Mouse (Mus musculus) right cerebral cortex, adult 18-20 months (tissue): Measurements from ENCODE around the gene Vasn.
A peak's percentile ranks its signal among the peaks of the same experiment; 100 is the strongest.

Experiments
- DNase-seq: peaks from one replicate; pipeline ENCODE4 v3.0.0; 2022; ENCODE audit warnings: mixed read lengths

The Vasn gene

DNA sequence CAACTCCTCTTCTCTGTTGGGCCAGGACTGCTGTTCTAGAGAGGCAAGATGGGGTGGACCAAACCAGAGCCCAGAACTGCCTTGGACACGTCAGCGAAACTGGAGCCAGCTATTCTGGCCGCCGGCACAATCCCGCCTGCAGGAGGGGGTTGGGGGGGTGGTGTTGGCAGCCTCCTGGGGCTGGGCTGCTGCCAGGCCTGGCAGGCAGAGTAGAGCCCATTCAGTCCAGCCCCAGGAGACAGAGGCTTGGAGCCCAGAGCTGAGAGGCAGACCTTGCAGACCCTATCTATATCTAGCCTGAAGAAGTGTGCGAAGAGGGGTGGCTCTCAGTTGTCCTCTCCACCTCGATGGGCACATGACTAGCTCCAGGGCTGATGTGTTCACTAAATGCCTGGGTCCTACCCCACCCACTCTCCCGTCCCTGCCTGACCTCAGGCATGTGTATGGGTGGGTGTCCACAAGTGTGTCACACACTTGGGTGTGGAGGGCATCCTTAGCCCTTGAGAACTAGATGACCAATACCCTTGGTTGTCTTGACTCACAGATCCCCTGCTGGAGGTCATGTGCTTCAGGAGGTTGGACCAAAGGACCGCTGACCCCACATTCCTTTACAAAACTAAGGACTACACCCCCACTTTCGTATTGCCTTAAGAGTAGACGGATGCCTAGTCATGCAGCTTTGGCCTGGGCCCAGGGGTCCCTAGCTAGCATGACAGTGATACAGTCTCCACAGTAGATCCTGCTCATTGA lies 4.1 kb downstream of the Vasn start:
- DNase-seq: peak; percentile 84

DNA sequence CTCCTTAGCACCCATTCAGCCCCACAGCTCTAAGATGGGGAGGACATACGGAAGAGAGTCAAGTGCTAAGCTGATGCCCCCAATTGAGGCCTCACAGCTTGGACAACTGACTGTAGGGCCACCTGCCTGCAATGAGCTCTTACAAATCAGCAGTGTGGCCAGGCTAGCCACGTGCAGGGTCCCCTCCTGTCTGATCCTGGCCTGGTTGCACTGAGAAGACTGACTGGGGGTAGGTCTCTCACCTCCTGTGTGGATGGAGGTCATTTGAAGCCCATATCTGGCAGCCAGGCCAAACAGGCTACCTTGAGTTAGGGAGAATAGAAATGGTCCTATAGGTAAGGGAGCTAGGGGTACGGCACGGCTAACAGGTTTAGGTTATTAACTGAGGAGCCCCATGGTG lies 6.1 kb downstream of the Vasn start:
- no peak for DNase-seq

DNA sequence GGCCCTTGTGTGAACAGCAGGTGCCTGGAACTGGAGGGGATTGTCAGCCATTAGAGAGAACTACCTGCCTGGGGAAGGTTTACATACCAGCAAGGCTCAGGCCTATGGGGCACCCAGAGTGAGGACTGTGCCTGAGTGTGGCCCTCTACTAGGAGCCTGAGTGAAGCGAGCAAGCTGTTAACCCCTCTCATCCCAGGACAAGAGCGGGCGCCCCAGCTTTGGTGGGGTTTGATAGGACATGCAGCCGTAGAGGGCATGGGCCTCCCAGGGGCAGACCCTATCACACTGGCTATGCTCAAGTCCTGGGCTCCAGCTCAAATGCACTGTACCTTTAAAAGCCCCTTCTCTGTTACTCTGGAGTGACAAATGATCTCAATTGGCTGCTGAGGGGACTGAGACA lies 7.1 kb downstream of the Vasn start:
- DNase-seq: no peak

DNA sequence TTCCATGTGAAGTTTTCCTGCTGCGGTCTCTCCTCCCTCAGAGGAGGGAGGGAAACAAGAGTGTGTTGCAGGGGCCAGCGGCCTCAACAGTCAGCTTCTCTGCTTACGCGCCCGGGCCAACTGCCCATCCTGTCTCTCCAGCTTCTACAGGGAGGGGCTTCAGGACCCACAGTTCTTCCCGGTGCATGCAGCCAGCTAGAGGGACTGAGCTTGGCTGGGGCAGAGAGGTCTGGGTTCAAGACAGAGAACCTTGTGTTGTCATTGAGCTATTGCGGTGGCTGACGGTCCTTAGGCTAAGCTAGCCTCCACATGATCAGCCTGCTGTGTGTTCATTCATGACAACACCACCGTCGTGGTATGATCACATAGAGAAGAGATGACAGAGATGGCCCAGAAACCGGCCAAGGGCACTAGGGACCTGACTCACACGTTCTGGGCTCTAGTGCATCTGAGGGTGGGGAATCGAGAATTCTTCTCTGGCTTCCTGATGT lies 8.0 kb downstream of the Vasn start:
- DNase-seq: no peak

DNA sequence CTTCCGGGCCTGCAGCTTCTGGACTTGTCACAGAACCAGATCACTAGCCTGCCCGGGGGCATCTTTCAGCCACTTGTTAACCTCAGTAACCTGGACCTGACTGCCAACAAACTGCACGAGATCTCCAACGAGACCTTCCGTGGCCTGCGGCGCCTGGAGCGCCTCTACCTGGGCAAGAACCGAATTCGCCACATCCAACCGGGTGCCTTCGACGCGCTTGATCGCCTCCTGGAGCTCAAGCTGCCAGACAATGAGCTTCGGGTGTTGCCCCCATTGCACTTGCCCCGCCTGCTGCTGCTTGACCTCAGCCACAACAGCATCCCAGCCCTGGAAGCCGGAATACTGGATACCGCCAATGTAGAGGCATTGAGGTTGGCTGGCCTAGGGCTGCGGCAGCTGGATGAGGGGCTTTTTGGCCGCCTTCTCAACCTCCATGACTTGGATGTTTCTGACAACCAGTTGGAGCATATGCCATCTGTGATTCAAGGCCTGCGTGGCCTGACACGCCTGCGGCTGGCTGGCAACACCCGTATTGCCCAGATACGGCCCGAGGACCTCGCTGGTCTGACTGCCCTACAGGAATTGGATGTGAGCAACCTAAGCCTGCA lies 8.8 kb downstream of the Vasn start:
- no peak for DNase-seq

DNA sequence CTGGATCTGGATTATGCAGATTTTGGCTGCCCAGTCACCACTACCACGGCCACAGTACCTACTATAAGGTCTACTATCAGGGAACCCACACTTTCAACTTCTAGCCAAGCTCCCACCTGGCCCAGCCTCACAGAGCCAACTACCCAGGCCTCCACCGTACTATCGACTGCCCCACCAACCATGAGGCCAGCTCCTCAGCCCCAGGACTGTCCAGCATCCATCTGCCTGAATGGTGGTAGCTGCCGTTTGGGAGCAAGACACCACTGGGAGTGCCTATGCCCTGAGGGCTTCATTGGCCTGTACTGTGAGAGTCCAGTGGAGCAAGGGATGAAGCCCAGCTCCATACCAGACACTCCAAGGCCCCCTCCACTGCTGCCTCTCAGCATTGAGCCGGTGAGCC lies 9.5 kb downstream of the Vasn start:
- DNase-seq: no peak

DNA sequence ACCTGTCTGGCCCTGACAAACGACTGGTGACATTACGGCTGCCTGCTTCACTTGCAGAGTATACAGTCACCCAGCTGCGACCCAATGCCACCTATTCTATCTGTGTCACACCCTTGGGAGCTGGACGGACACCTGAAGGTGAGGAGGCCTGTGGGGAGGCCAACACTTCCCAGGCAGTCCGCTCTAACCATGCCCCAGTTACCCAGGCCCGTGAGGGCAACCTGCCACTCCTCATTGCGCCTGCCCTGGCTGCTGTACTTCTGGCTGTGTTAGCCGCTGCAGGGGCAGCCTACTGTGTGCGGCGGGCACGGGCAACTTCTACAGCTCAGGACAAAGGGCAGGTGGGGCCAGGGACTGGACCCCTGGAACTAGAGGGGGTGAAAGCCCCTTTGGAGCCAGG lies 10.0 kb downstream of the Vasn start:
- DNase-seq: no peak

DNA sequence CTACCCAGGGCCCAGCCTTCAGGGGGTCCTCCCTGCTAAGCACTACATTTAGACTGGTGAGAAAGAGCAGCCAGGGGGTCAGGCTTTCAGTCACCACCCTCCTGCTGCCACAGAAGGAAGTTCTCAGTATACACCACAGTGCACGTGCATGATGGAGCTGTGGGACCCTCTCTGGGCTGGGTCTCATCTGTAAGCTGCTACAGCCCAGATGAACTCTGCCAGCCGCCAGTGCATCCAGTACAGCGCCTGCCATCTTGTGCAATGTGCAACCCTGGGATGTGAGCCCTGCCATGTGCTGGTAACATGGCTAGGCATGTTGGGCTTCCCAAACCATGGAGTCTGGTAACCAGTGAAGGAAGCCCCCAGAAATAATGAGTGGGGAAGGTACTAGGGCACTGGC lies 10.4 kb downstream of the Vasn start:
- DNase-seq: no peak

DNA sequence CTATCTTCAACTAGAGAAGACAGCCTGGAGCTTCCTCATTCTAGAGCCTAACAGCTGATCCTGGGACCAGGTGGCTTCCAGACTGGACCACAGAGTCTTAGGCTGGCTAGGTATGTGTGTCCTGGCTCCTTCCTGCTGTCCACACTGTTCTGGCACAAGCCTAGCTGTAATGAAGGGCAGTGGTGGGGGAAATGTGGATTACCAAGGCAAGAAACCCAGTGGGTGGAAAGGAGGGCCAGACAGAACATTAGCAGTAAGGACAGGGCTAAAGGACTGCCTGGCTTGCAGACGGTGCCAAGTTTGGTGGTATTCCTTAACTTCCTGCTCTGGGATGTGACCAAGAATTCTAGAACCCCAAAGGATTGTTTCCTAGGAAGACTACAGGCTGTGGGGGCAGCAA lies 11.3 kb downstream of the Vasn start:
- no peak for DNase-seq

DNA sequence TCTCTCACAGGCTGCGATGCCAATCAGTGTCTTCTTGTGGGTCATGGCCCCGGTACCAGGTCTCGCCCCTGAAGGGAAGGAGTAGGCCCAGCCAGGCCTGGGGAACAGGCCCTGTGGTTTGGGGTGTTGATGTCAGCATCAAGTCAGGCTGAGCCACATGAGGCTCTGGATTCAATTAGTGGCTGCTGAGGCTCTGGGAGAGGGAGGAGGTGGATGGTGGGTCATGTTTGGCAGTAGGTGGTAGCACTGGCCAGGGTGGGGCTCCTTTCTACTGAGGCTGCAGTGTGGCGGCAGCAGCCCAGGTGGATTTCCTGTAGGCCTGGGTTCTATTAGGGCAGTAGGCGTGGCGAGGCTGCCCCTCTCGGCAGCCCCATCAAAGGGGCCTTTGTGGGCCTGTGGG lies 11.9 kb downstream of the Vasn start:
- no peak for DNase-seq

DNA sequence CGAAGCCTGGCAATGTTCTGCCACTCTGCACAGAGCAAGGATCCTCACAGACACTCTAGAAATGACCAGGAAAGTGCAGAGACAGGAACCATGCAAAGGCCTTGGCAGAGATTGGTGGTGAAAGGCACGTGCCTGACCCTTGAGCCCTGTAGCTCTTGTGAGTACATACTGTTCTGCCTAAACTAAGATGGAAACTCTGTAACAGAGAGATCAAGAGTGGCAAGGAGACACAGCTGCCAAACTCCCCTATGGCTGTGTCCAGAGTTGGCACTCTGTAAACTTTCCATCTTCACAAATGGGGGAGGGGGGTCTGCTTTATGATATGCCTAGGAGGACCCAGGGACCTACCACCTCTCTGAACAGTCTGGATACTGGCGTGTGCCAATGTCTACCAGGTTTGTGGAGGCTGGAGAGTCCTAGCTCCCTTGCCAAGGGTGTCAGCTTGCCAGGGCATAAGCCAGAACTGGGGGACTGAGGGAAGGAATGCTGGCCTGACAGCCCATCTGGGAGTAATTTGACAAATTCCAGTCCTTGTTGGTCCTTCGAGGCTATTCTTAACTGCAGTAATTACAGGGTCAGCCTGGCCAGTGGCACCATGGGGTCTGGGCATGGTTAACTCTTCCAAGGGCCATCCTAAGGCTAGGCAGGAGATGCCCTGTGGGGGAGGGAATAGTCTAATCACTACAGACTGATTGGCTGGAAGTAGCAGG lies 13.1 kb downstream of the Vasn start:
- DNase-seq: no peak

DNA sequence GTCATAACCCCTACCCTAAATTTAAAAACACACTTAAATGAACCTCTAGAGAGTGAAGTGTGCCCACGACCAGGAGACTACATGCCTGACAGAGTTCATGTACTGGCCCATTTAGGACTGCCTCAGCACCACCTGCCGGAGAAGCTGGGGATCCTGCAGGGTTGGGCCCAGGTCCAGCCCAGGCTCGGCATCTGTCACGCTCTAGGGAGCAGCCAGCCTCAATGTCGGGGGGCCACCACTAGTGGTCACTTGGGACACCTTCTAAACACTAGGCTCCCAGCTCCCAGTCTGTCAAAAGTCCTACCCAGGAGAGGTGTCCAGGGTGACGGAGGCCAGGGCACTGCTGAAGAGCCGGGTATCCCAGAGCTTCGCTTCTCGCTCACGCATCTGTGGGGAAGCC lies 15.0 kb downstream of the Vasn start:
- DNase-seq: no peak

DNA sequence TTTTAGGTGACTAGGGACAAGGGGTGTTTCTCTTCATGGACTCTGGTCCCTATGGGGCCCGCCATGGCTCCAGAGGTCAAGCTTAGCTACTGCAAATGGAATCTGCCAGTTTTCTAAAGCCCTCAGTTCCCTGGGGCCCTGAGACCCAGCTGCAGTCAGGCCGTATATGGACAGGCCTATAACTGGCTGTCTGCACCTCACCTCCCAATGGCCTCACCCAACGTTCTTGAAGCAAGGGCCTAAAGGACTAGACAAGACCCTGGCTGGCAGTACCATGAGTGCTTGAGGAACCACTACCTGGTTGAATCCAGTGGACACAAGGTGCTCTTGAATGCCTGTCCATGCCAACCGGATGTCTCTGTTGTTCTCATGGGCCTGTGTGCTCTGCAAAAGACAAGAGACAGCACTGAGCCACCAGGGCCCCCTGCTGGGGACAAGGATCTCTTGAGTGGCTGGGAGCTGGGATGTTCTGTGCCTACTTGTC lies 15.6 kb downstream of the Vasn start:
- DNase-seq: peak; percentile 44

DNA sequence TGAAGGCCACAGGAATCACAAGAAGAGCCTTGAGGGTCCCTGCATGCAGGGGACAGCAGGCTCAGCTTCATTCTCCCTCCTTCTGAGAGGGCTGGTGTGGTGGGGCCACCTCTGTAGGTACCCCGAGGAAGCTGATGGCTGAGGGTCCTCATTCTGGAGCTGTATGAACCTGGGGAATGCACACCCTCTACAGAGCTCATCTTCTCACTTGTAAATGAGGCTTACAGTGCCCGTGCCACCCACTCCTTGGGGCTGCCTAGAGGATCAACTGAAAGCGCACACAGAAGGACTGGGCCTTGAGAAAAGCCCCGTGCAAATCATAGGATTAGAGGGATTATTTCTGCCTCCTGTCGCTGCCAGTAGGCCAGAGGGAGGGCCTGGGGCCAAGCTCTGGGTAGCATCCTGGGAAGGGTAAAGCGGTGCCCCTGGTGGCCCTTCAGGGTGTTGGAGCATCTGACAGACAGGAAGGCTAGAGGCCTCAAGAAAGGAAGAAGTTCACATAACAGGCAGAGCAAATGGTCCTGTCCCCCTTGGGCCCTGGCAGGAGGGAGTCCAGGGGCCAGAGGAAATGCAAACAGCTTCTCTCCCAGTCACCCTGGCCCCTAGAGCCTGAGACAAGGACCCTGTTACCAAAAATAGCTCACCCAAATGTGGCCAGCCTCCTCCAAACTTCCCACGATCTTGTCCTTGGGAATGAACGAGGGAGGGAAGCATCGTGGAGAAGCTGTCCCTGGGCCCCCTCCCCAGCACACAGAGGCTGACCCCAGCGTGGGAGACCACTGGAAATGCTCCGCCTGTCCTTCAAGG lies 16.2 kb downstream of the Vasn start:
- DNase-seq: no peak

DNA sequence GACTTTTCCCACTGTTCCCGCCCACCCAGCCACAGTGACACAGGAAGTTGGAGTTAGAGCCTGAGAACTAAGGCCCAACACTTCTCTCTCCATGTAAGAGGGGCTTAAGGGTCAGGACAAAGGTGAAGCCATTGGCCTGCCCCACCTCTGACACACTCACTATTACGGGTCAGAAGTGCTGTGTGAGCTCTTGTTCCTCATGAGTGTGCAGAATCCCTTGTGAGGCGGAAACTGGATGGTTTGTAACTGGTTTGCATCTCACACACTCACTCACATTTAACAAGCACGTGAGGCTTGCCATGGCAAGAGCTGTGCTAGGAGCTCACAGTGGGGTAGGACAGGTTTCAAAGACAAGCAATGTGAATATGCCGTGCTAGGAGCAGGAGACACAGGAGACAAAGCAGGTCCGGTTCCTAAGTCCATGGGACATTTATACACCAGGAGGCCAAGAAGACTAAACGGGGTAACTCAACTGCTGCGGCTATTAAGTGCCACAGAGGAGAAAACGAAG lies 16.9 kb downstream of the Vasn start:
- no peak for DNase-seq

DNA sequence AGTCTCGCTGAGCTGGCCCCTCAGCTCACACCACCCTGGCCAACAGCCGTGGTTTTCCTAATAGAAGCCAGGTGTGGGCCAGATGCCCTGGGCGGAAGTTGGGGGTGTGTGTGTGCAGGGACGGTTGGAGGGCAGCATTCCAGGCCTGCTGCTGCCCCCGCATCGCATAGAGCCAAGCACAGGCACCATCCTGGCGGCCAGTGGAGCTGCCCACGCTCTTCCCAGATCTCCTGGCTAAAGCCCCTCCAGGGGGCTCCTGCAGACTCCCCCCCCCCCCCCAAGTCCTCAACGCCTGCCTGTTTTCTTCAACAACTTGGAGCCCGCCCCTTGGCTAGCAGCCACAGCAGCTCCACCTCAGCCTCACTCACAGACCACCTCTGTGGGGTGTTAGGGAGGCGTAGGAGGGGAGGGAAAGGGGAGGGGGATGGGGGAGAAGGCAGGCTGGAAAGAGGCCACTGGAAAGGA lies 19.1 kb downstream of the Vasn start:
- DNase-seq: peak; percentile 70

DNA sequence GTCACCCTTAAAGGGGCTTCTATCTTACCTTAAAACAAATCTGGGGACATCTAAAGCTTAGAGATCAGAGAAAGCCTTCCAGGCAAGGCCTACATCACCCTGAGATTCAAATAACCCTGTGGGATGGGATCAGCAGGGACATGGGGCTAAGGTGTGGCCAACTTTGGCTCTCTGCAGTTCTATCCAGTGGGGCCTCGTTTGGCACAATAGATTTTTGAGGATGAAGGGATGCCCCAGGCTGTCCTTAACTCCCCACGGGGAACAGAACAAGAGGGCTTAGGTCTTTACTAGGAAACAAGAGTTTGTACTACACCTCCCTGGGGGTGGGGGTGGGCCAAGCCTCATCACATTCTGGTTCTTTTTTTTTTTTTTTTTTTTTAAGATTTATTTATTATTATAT lies 19.6 kb downstream of the Vasn start:
- no peak for DNase-seq

DNA sequence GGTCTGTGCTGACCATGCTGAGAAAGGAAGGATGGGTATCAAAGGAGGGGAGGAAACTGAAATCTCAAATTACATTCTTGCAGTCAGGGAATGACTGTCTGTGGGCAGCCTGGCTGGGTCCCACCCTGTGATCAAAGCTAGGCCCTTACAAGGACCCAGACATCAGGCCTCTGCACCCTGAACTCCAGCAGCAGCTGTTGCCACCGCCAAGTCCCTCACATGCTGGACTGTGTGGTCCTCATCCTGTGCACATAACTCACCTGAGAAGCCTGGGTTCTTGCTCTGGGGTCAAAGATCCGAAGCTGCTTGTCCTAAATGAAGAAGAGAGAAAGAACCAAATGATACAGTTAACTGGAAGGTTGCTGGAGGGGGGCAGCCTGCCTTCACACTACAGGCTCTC lies 21.9 kb downstream of the Vasn start:
- no peak for DNase-seq

DNA sequence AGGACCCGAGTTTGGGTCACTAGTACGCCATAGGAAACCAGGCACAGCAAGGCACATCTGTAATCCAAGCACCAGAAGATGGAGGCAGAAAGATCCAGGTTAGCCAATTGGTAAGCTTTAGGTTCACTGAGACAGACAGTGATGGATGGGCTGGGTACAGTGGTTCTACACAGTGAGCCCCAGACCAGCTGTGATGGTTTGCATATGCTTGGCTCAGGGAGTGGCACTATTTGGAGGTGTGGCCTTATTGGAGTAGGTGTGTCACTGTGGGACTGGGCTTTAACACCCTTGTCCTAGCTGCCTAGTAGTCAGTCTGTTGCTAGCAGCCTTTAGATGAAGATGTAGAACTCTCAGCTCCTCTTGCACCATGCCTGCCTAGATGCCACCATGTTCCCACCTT lies 24.1 kb downstream of the Vasn start:
- DNase-seq: no peak

DNA sequence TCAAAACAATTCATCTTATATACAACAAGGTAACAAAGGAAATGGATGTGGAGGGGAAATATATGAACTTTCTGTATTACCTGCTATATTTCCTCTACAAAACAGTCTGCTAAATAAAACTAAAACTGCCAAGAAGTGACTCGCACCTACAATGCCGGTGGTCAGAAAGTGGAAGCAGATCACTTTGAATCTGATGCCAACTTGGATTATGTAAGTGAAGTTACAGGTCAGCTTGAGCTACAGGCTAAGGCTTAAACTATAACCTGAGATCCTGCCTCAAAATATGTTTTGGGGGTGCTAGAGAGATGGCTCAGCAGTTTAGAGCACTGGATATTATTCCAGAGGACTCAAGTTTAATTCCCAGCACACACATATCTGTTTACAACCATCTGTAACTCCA lies 26.0 kb downstream of the Vasn start:
- DNase-seq: no peak

DNA sequence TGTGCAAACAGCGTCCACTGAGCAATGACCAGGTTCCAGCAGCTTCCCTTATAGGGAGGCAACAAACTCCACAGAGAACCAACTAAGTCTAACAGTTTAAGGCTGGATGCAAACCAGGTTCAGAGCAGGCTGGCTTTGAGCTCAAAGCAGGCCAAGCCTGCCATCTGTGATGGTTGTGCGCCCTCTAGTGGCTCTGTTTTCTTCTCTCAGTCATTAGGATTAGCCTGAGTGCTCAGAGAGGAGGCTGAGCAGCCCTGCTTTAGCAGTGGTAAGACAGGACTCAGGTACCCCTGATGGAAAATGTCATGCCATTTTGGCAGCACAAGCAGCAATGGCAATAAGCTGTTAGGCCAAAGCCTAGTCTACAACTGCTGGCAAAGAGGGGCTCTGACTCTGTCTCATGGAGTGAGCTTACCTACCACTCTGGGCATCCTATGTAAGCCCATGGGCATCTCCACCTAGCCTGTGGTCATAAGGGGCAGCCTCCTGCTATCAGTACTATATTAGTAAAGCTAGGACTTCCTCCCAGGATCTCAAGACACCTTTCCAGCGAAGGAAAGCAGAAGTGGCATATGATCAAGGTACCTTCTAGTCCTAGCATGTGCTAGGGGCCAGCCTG lies 27.6 kb downstream of the Vasn start:
- DNase-seq: peak; percentile 87

DNA sequence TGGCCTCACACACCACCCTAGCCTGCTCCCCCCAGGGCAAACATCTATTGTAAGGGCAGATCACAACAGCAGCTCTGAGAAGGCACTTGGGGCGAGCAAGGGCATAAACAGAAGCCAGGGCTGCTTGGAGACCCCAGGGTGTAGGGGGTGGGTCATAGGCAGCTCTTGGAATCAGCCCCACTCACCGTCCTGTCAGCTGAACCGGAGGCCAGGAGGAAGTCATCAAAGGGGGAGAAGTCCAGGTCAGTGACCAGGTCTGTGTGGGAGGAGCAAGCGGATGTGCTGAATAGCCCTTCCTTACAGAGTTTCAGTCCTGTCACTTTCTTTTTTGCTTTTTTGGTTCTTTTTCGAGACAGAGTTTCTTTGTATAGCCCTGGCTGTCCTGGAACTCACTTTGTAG lies 30.6 kb downstream of the Vasn start:
- DNase-seq: no peak
